Mouse (Mus musculus): ENCODE measurements around the gene Gemin5. TPM values are rescaled to one million over a fixed set of nuclear protein-coding genes. Genes with fewer than 3 reads are reported as not detected.

Gemin5 gene
- total RNA-seq, 2 experiments from 2014 or later = 17.1 to 18.1 TPM

DNA sequence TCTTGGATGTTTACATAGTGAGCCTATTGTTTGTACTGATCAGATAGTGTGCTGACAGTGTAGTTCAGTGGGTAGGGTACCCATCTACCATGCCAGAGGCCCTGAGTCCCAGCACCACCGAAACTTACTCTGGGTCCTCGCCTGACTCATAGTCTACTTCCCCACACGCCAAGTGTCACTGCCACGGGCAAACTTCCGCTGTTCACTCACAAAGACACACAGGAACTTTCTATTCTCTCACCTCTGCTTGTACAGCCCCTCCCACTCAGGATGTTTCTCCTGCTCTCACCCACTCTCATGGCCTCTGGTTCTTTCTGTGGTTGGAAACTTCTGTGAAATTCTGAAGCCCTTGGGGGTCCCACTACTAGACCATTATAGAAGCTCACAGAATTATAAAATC lies 72.2 kb downstream of the Gemin5 start:
- DNase-seq (ENCODE audit: low spot score in 2 of 2) = no peak
- intact Hi-C loops (cut with DNase I) = loop anchor here (5.0 kb wide), 1 partner anchor 144 kb away; no protein-coding TSS in a partner anchor

DNA sequence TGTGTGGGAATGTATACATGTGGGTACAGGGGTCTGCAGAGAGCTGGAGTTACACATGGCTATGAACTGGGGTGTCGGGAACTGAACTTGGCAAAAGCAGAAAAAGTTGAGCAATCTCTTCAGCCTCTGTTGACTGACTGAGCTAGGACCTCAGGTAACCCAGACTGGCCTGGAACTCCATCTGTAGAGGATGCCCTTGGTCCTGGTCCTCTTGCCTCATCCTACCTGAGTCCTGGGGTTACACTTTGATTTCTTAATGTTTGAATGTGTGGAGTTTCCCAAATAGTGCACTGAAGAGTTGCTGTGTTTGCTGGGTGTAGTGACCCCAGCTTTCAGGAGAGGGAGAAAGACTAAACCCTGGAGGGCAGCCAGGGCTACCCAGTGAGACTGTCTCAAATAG lies 72.8 kb downstream of the Gemin5 start:
- intact Hi-C loops (cut with DNase I) = loop anchor here (5.0 kb wide), 1 partner anchor 143 kb away; no protein-coding TSS in a partner anchor
- DNase-seq (ENCODE audit: low spot score in 2 of 2) = no peak

DNA sequence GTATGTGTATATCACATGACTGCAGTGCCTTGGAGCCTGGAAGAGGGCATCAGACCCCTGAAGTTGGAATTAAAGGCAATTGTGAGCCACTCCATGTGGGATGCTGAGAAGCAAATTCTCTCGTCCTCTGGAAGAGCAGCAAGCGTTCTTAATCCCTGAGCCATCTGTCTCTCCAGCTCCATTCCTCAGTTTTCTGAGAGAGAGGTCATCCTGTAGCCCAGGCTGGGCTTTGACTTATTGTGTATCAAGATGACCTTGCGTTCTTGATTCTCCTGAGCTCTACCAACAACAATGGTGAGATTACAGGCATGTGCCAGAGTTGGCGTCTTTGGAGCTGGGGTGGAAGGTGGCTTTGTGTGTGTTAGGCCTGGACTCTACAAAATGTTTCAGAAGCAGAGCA lies 73.6 kb downstream of the Gemin5 start:
- no peak for DNase-seq (ENCODE audit: low spot score in 2 of 2)
- intact Hi-C loops (cut with DNase I) = loop anchor here (5.0 kb wide), 1 partner anchor 142 kb away; no protein-coding TSS in a partner anchor

DNA sequence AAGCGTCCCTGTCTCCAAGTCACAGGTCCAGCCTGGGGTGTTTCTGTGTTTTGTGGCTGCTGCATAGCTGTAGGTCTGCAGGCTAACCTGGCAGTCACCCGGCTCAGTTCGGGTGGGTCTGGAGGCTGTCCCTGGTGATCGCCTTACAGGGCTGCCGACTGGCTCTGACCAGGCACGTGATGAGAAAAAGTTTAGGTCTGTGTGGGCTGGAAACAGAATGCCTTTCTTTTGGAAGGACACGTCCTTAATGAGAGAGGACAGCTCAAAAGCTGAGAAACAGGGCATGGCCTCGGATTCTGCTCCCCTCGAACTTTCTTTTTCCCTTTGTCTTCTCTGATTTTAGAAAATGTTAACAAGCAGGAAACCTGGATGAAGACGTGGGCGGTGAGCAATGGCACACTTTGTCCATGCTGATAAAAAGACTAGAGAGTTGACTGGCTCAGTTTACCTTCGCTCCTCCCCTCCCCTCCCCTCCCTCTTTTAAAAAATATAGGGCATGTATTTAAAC lies 75.3 kb downstream of the Gemin5 start, which contains the start of gene Gm12248:
Gene Gm12248, minus strand, starts transcription at position 114 of the 508 bp plus-strand sequence.
- DNase-seq (ENCODE audit: low spot score in 2 of 2) = no peak
- intact Hi-C loops (cut with DNase I) = no loop called here

DNA sequence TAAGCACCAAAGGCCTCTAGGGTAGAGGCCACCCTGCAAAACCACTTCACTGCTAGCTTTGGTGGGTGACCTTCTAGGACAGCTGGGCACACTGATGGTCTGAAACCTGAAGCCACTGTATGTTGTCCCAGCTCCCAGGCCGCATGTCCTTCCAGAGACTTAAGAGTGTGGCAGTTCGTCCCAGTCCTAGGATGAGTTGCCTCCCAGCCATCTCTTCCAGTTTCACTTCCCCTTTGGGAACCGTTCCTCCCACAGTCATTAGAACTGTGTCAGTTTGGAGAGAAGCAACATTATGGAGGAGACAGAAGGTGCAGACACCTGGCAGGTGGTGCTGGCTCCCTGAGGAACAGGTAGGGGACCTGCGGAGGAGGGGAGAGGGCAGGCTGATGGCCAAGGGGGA lies 75.8 kb downstream of the Gemin5 start:
- DNase-seq (ENCODE audit: low spot score in 2 of 2) = no peak
- intact Hi-C loops (cut with DNase I) = no loop called here

DNA sequence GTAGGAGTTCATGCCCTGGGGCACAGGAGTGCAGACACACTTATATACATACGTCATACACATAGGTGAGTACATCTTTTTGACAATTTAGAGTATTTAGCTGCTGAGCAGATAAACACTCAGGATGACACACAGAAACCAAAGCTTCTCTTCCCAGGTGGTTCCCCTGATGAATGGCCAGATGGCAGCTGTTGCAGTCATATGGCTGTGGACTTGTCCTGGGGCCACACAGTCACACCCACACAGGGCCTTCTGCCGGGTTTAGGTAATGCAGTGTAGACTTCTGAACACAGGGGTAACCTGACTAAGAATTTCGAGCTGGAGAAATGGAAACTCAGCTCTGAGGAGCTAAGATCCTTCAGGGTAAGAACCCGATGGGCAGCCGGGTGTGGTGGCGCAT lies 86.6 kb downstream of the Gemin5 start:
- no peak for DNase-seq (ENCODE audit: low spot score in 2 of 2)
- intact Hi-C loops (cut with DNase I) = no loop called here

DNA sequence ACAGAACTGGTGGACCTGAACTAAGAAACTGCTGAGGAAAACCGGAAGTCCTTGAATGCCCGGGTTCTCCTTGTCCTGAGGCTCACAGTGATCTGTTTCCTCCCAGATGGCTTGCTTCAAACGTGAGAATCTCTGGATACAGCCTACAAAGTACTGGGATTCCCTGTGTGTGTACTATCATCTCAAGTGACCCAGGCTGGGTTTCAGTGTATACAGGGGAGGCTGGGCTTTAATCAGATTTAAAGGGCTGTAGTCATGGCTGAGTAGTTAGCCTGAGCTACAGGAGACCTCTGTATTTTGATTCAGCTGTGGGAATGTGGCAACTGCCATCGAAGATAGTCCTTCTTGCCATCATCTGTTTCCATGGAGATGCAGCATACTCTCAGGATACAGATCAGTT lies 91.1 kb downstream of the Gemin5 start:
- intact Hi-C loops (cut with DNase I) = no loop called here
- no peak for DNase-seq (ENCODE audit: low spot score in 2 of 2)

DNA sequence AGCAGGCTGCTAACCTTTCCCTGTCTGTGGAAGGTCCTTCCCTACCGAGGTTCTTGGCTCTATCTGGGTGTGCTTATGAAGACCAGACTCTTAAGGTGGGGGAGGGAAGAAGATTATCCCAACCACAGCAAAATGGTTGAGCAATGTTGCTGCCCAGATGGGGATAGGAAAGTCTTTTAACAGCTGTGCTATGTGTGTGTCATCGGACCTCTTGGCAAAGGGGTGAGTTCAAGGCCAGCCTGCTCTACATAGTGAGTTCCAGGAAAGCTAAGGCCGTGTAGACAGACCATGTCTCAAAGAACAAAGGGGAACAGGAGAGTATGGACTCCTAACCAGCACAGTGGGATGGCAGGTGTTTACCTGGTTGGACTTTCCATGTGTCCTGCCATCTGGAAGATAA lies 95.4 kb downstream of the Gemin5 start:
- DNase-seq (ENCODE audit: low spot score in 2 of 2) = no peak
- intact Hi-C loops (cut with DNase I) = no loop called here

Other genes starting within 250 kb of the Gemin5 start
- gene Larp1, start 159.5 kb downstream of the Gemin5 start, total RNA-seq (2021) = 10 to 100 TPM; 84.8 to 92.3 TPM
- gene Gm12248, start 75.4 kb downstream of the Gemin5 start, total RNA-seq (2021) = not detected
- 10 to 100 TPM; 51.9 to 58.0 TPM for gene Cnot8, start 64.4 kb downstream of the Gemin5 start, total RNA-seq (2021)
- 10 to 100 TPM; 30.7 to 37.4 TPM for gene Mrpl22, start 3.1 kb upstream of the Gemin5 start, total RNA-seq (2021)
- 1 to 10 TPM; 3.6 to 3.8 TPM for gene Igtp, start 31.0 kb upstream of the Gemin5 start, total RNA-seq (2021)
- gene Irgm2, start 31.1 kb upstream of the Gemin5 start, total RNA-seq (2021) = 1 to 10 TPM; 2.3 to 2.7 TPM
- not detected for gene 4930438A08Rik, start 106.3 kb upstream of the Gemin5 start, total RNA-seq (2021)
- 10 to 100 TPM; 17.8 to 31.5 TPM for gene Zfp692, start 138.5 kb upstream of the Gemin5 start, total RNA-seq (2021)
- gene Zfp672, start 161.8 kb upstream of the Gemin5 start, total RNA-seq (2021) = 10 to 100 TPM; 42.5 to 57.4 TPM
- 10 to 100 TPM; 53.6 to 57.8 TPM for gene Sh3bp5l, start 162.2 kb upstream of the Gemin5 start, total RNA-seq (2021)
- gene Lypd8, start 210.5 kb upstream of the Gemin5 start, total RNA-seq (2021) = not detected

Data from left cerebral cortex, postnatal 36 days (tissue).